Mouse (Mus musculus): ENCODE results near the gene Zfp574.

- no peak for TF ChIP-seq E2F4 (IDR thresholded peaks at IDR 0.05; ENCODE audit: borderline replicate concordance, low read depth, low read length)
- TF ChIP-seq CTCF (IDR thresholded peaks at IDR 0.05 in 2 of 3, conservative IDR thresholded peaks at IDR 0.05 in 1 of 3; ENCODE audit: control insufficient read depth in 1 of 3, insufficient read depth in 1 of 3, low read depth in 2 of 3, low read length in 3 of 3, poor library complexity in 1 of 3, severe bottlenecking in 1 of 3), result no peak
- TF ChIP-seq POLR2AphosphoS2 (IDR thresholded peaks at IDR 0.05; ENCODE audit: low read length), result no peak
- no peak for TF ChIP-seq POLR2A (IDR thresholded peaks at IDR 0.05; ENCODE audit: control insufficient read depth in 1 of 2, insufficient read depth in 1 of 2, low read depth in 1 of 2, low read length in 2 of 2, poor library complexity in 1 of 2)
- TF ChIP-seq TAL1 (IDR thresholded peaks at IDR 0.05; ENCODE audit: low read length), result no peak
- TF ChIP-seq GATA1 (IDR thresholded peaks at IDR 0.05; ENCODE audit: low read depth, low read length), result no peak
- TF ChIP-seq ZNF384 (IDR thresholded peaks at IDR 0.05; ENCODE audit: low read depth, low read length), result no peak
- TF ChIP-seq NELFE (IDR thresholded peaks at IDR 0.05; ENCODE audit: low read depth, low read length), result no peak
- TF ChIP-seq EP300 (IDR thresholded peaks at IDR 0.05; ENCODE audit: low read depth in 1 of 2, low read length in 2 of 2), result no peak
- no peak for TF ChIP-seq TCF12 (IDR thresholded peaks at IDR 0.05; ENCODE audit: low read depth, low read length)
- TF ChIP-seq GABPA (IDR thresholded peaks at IDR 0.05; ENCODE audit: low read depth, low read length), result no peak
Observed at GRCm38 (mm10) chr7:25047363-25047762, 25.0 kb upstream of the Zfp574 start.

All from MEL (cell line).